Mouse (Mus musculus) heart, adult 11 months (tissue): ENCODE measurements at regions not wholly inside any gene's neighbourhood (a gene's known extent, or its start where the extent isn't known, plus 50 kb on each side); places are given as distances from the start of the nearest gene placed in this dataset.
A peak's percentile ranks its signal among the peaks of the same experiment; 100 is the strongest.

Experiments
- DNase-seq: peaks from one replicate; pipeline ENCODE4 v3.0.0; 2022

- DNase-seq = no peak
These were observed 659.5 kb upstream of the A1bg start for GRCm38 (mm10) chr15:61582335-61582734.

GRCm38 (mm10) chr15:61563347-61563746, 640.5 kb upstream of the A1bg start:
- no peak for DNase-seq

GRCm38 (mm10) chr15:61562252-61562651, 639.4 kb upstream of the A1bg start:
- DNase-seq = peak; percentile 78

GRCm38 (mm10) chr15:61553908-61554307, 631.1 kb upstream of the A1bg start:
- DNase-seq = peak; percentile 64

GRCm38 (mm10) chr15:61553081-61553680, 630.4 kb upstream of the A1bg start:
- DNase-seq = peak; percentile 78

- DNase-seq = peak; percentile 24
These were observed 628.4 kb upstream of the A1bg start for GRCm38 (mm10) chr15:61551206-61551605.

- no peak for DNase-seq
These were observed 625.6 kb upstream of the A1bg start for GRCm38 (mm10) chr15:61548400-61548799.

- no peak for DNase-seq
These were observed 623.8 kb upstream of the A1bg start for GRCm38 (mm10) chr15:61546608-61547007.

GRCm38 (mm10) chr15:61544074-61544473, 621.3 kb upstream of the A1bg start:
- no peak for DNase-seq

GRCm38 (mm10) chr15:61541643-61542042, 618.8 kb upstream of the A1bg start:
- no peak for DNase-seq

- no peak for DNase-seq
These were observed 618.1 kb upstream of the A1bg start for GRCm38 (mm10) chr15:61540753-61541421.

GRCm38 (mm10) chr15:61538930-61539329, 616.1 kb upstream of the A1bg start:
- DNase-seq = no peak

- no peak for DNase-seq
These were observed 615.5 kb upstream of the A1bg start for GRCm38 (mm10) chr15:61538169-61538755.

- no peak for DNase-seq
These were observed 613.5 kb upstream of the A1bg start for GRCm38 (mm10) chr15:61536332-61536716.

GRCm38 (mm10) chr15:61535644-61536331, 613.0 kb upstream of the A1bg start:
- DNase-seq = no peak

GRCm38 (mm10) chr15:61535180-61535579, 612.4 kb upstream of the A1bg start:
- no peak for DNase-seq

GRCm38 (mm10) chr15:61532808-61533207, 610.0 kb upstream of the A1bg start:
- no peak for DNase-seq

- peak; percentile 87 for DNase-seq
These were observed 609.2 kb upstream of the A1bg start for GRCm38 (mm10) chr15:61532040-61532439.

- DNase-seq = peak; percentile 90
These were observed 600.2 kb upstream of the A1bg start for GRCm38 (mm10) chr15:61523036-61523435.

GRCm38 (mm10) chr15:61517265-61517664, 594.5 kb upstream of the A1bg start:
- DNase-seq = peak; percentile 84

- DNase-seq = no peak
These were observed 591.5 kb upstream of the A1bg start for GRCm38 (mm10) chr15:61514324-61514723.

GRCm38 (mm10) chr15:61508806-61509205, 586.0 kb upstream of the A1bg start:
- DNase-seq = no peak

- no peak for DNase-seq
These were observed 583.6 kb upstream of the A1bg start for GRCm38 (mm10) chr15:61506361-61506897.

- DNase-seq = no peak
These were observed 580.6 kb upstream of the A1bg start for GRCm38 (mm10) chr15:61503436-61503835.
